Mouse (Mus musculus): Measurements from ENCODE around the gene Gm26992. TPM values are rescaled to one million over a fixed set of nuclear protein-coding genes. Genes with fewer than 3 reads are reported as not detected.
"Not testable (repeated sequence)": the region's sequence is repeated elsewhere in the genome, so short reads cannot be mapped to it uniquely, and the experiment has no call there.

Gm26992 gene
- not detected for total RNA-seq (2021)
- long read RNA-seq, experiment 1: 0 reads
- long read RNA-seq, experiment 2: 0 reads

DNA sequence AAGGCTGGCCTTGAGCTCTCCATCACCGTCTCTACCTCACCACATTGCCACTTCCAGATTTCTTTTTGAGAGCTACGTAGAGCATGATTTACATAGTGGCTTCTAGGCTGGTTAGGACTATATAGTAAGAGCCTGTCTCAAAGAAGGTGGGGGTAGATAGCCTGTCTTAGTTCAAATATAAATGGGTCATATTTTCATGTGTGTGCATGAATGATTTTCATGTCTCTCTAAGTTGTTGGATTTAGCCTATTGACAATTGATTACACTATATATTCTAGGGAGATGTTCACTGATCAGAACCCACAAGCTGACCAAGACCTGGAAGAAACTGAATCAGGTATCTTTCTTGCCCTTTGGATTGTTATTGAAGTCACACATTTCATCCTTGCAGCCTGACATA, at the start of gene Gm26992:
Gene Gm26992 (plus strand): TSS at position 301 of the 400 bp plus-strand sequence.
- DNase-seq: no peak

DNA sequence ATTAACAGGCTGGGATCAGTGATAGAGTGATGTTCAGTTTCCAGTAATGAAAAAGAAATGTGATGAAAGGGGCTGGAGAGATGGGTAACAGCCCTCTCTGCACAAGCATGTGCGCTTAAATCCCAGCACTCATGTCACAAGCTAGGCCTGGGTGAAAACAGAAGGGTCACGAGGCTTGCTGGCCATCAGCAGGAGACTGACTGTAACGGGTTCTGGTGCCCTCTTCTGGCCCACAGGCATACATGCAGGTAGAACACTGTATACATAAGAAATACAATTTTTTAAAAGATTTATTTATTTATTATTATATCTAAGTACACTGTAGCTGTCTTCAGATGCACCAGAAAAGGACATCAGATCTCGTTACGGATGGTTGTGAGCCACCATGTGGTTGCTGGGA, 47.6 kb upstream of the Gm26992 start:
- no peak for DNase-seq

DNA sequence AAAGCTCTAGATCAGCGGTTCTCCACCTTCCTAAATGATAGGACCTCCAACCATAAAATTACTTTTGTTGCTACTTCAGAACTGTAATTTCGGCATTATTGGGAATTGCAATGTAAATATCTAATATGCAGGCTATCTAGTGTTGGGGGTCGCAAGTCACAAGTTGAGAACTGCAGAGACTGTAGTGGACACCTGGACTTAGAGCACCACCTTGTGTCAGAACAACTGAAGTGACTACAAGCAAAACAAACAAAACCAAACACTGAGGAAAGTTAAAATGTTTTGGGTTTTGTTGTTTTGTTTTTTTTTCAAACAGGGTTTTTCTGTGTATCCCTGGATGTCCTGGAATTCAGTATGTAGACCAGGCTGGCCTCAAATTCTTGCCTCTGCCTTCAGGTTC, 37.3 kb upstream of the Gm26992 start:
- DNase-seq: no peak

DNA sequence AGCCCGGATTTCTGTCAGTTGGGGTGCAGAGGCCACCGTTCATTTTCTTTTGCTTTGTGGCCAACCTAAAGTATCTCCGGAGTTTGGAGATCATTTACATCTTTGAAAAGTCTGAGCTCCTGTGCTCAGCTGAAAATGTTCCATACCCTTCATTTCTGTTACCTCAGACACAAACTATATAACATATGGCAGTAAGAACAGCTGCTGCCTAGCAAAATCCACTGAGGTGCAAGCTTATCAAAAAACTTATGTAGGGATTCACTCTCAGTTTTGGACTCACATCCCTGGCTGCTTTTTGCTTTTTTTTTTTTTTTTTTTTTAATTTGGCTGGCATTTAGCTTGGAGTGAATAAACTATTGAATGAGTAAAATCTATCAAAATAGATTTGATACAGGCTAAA, 33.7 kb upstream of the Gm26992 start:
- no peak for DNase-seq

DNA sequence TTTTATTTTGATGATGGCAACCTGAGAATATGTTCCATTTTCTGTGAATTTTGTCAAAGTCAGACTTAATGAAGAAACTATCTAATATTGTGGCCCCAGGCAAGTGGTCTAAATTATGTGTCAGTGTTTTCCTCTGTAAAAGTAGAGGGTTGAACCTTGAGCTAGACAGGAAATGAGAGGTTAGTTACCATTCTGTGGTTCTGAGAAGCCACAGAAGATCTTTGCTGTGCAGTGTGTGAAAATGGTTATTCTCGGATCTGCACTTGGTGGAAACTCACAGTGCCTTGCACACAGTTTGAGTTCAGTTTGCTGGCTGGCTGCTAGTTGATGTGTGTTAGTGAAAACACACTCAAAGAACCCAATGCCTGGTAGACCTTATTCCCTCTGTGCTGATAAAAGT, 28.0 kb upstream of the Gm26992 start:
- no peak for DNase-seq

DNA sequence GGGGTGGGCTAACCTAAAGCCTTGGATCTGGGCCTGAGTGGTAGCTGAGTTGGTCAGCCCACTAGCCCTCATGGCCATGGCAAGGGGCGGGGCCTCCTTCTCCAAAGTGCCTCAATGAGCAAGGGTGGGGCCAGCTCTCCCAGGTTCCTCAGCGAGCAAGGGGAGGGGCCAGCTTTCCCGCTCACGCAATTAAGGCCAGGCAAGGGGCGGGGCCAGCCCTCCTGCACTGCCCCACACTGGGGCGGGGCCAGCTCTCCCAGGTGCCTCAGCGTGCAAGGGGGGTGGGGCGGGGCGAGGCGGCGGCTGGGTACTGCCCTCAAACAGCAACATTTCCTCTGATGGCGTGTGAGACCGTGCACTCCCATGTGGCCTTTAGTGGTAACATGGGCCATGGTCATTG, 16.8 kb upstream of the Gm26992 start:
- DNase-seq: no peak

DNA sequence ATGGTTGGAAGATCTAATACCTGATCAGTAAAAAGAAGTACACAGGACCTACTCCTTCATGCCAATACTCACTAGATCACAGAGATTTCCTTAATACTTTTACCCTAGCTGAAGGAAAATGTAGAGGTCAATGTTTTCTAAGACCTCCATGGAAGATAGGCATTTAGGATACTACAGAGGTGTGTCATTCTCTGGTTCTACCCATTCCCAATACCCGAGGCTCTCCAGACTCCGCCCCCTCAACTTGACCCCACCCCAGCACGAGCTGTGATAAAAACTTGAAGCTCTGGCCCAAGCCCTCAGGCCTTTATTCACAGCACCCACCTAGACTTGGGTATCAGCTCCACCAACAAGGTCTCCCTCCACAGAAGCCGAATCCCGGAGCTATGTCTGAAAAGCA, 7.6 kb upstream of the Gm26992 start, which contains the start of gene Tsx:
Gene Tsx (plus strand): TSS at position 301 of the 400 bp plus-strand sequence.
- no peak for DNase-seq

DNA sequence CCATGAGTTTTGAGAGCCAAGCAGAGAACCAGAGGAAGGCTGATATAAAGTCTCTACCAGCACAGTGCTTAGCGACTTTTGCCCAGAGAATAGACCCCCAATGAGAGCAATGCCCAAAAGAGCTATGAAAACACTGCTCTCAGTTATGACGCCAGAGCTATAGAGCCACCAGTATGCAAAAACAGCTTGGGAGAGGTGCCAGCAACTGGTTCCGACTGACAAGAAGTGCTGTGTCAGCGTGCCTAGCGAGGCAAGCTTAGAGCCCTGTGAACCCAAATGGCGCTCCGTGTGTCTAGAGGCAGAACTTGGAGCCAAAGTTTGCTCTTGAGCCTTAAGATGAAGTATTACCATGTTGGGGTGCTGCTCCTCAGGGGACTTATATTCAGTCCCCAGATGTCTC, 5.9 kb downstream of the Gm26992 start:
- no peak for DNase-seq

DNA sequence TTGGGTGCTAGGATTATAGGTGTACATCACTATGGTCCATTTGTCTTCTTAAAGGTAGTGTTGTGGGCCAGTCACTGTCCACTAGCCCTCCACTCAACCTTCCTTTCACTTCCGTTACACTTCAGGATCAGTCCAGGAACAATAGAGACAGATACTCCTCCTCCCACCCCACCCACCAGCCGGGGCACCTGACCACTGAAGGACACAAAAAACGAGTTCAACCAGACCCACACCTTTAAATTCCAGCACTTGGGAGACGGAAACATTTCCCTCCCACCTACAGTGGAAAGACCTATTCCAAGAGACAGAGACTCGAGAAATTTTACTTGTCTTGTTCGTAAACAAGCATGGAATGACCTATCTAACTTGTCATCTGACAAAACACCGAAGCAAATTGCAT, 10.5 kb downstream of the Gm26992 start:
- DNase-seq: no peak

DNA sequence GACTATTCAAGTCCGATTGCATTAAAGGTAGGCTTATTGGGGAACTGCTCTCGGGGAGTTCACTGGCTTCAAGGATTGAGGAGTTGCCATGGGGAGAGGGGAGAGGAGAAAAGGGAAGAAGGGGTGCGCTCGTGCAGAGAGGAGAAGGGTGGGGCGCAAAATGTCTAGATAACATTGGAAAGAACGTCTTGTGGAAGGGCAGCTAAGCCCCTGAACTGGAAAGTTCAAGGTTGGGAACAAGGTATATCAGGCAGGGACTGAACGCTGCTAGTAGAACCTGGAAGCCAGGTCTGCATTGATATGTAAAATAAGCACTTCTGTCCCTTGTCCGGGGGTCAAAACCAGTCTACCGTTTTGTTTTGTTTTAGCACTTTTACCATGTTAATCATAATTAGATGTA, 16.2 kb downstream of the Gm26992 start:
- no peak for DNase-seq

DNA sequence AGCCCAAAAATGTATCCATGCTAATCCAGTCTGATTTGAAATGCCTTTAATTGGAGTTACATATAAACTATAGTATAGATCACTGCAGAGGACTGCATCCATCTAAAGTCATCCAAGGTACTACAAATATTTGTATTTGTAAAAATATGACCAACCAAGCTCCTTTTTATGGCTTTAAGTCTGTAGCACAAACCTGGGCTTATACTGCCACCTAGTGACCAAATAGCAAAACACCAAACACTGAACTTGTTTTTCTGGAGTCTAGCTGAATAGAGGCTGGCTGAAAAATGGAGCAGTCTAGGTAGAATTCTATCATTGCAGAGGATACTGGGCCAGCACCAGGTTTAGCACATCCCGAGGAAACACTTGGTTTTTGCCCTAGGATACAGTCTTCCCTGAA, 19.0 kb downstream of the Gm26992 start:
- DNase-seq: no peak

DNA sequence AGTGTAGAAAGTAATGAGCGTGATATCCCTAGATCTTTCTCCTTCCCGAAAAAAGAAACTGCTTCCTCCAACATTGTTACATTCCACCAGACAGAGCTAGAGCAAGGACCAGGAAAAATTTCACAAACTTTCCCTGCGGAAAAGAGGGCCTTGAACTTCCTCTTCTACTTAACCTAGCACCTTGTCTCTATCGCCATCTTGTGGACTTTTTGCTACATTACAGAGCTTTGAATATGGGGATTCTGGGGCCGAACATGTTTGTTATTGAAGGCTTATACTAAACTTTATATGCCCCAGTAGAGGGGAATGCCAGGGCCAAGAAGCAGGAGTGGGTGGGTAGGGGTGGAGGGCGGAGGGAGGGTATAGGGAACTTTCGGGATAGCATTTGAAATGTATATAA, 21.9 kb downstream of the Gm26992 start:
- no peak for DNase-seq

DNA sequence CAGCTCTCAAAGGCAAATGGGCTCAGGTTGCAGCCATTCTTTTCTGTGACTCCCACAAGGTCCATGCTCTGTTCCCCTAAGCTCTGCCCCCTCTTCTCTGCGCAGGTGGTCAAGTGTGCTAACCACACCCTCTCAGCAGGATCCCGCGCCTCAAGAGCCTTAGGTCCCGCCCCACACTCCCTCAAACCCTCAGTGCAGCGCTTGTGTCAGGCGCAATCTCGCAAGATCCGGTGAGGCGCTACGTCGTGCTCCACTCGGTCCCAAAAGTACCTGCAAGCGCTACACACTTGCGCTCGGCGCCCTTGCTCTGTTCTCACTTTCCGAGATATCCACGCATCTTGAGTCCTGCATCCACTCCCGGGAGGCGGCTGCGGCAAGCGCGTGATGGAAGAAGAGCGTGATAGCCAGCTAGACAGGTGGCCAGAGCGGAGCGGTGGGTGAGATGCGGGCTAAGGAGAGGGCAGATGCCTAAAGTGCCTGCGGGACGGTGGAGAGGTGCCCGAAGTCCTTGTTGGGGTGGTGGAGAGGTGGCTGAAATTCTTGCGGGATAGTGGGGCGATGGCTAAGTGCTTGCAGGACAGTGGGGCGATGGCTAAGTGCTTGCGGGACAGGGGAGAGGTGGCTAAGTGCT, 25.8 kb downstream of the Gm26992 start:
- no peak for DNase-seq

DNA sequence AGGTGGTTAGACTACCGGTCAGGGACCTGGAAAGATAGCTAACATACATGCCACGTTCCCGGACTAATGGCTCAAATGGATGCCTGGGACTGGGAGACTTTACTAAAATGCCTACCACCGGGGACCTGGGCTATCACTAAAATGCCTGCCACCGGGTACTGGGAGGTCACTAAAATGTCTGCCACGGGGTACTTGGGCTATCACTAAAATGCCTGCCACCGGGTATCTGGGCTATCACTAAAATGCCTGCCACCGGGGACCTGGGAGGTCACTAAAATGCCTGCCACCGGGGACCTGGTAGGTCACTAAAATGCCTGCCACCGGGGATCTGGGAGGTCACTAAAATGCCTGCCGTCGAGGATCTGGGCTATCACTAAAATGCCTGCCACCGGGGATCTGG, 26.6 kb downstream of the Gm26992 start:
- DNase-seq: not testable (repeated sequence)

DNA sequence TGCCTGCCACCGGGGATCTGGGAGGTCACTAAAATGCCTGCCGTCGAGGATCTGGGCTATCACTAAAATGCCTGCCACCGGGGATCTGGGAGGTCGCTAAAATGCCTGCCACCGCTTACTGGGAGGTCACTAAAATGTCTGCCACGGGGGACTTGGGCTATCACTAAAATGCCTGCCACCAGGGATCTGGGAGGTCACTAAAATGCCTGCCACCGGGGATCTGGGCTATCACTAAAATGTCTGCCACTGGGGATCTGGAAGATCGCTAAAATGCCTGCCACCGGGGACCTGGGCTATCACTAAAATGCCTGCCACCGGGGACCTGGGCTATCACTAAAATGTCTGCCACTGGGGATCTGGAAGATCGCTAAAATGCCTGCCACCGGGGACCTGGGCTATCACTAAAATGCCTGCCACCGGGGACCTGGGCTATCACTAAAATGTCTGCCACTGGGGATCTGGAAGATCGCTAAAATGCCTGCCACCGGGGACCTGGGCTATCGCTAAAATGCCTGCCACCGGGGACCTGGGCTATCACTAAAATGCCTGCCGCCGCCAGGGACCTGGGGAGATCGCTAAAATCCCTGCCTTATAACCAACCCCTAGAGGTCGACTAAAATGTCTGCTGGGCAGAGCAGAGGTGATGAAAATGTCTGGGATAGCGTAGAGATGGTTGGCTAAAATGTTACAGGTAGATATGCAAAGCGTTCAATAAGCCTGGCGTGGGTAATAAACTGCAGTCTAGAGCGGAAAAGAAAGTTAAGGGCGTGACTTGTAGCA, 27.3 kb downstream of the Gm26992 start:
- DNase-seq: not testable (repeated sequence)

DNA sequence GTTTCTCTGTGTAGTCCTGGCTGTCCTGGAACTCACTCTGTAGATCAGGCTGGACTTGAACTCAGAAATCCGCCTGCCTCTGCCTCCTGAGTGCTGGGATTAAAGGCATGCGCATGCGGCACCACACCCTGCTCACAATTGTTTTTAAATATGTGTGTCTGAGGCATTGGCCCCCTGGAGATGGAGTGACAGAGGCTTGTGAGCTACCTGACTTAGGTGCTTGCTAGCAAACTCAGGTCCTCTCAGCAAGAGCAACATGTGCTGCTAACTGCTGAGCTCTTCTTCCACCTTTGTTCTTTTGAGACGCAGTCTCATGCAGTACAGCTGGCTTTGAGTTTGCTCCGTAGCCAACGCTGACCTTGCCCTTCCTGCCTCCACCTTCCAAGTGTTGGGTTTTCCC, 31.0 kb downstream of the Gm26992 start:
- DNase-seq: no peak

DNA sequence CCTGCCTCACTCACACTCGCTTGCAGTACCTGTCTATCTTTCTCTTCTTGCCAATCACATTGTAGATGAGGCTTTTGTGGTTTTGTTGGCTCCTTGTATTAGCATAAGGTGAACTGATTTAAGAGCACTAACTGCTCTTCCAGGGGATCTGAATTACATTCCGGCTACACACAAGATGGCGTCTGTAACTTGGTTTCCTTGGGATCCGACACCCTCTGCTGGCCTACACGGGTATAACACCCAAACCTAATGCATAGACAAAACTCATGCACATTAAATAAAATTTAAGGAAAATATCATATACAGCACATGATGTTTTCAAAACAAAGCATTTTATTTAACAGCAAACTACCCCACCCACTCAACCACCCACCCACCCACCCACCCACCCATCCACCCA, 38.2 kb downstream of the Gm26992 start:
- DNase-seq: no peak

DNA sequence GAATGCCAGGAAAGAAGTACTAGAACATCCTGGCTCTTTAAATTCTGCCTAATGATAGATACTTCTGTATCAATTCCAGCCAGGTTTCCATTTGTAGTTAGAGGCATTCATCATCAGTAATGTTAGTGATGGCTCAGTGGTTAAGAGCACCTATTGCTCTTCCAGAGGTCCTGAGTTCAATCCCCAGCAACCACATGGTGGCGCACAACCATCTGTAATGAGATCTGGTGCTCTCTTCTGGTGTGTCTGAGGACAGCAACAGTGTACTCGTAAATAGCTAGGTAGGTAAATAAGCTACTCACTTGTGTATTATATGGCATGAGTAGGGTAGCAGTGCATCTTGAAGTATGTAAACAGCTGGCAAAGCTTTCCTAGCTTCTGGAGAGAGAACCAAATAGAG, 47.2 kb downstream of the Gm26992 start:
- DNase-seq: no peak

DNA sequence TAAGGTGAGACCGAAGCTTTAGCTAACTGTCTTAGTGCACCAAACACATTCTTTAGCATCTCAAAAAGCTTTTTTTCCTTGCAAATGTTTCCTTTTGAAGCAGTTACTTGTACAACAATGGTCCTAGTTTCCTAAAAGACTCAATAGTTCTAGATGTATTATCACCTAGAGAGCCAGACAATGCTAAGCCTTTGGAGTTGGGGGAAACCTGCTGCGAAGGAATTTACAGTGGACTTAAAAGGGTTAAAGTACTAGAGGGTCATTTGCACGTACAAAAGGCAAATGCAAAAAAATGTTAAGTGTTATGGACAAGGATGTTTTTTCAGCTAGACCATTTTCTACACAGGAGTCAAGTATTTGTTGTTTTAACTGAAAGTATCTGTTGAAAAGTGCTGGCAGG, 50.5 kb downstream of the Gm26992 start:
- DNase-seq: no peak

DNA sequence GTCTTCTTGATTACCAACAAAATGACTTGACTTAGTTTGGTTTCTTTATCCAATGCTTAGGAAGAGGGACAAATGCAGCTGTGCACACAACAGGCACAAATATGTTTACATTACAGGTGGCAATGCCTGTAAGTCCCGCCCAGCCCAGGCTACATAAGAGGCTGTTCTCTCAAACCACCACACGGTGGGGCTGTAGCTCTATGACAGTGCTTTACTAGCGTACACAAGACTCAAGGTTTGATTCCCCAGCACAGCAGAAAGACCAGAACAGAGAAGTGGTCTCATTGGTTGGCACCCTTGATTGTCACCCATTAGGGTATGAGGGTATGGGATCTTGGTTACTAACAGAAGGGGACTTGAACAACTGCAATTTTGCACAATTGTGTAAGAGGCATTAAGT, 55.7 kb downstream of the Gm26992 start:
- DNase-seq: peak; percentile 29

DNA sequence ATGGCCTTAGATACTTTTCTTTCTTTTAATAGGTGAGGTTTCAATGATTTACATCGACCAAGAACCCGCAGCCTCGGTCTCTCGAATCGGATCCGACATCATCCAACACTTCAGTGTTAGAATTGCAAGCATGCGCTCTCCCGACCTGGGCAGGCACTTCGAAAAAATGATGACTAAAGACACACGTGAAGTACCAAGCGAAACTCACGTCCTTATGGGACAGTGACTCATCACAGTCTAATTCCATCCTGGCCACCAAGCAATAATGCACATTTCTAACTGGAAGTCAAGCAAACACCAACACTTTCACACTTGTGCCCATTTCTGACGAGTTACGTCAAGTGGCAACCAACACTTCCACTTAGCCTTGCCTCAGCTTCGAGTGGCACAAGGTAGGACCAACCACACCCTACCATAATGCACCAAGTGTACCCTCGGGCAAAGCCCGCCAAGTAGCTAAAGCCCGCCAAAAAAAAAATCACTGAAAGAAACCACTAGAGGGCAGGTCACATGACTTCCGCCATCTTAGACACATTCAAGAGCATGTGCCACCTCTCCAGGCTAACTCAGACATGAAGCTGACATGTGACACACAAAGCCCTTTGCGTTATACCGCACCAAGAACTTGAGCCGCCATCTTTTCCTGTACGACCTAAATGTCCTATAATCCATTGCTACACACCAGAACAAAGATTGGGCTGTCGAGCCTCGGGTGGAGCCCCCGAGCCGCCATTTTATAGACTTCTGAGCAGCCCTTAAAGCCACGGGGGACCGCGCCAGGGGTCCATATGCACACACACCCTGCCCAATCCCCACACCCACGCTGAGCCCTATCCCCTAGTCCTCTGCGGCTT, 59.7 kb downstream of the Gm26992 start:
- DNase-seq: no peak

DNA sequence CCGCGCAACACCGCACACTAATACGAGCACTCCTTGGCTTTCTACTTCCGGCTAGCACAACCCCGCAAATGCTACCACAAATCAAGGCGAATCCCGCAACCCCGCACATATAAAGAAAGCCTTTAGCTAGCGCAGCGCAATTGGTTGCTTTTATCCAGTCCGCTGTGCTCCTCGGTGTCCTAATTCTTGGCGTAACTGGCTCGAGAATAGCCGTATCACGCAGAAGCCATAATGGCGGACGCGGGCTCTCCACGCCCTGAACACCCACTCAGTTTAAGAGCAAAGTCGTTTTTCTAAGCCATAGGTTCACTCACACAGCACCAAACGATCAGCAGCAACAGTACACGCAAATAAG, 60.3 kb downstream of the Gm26992 start:
- DNase-seq: no peak

DNA sequence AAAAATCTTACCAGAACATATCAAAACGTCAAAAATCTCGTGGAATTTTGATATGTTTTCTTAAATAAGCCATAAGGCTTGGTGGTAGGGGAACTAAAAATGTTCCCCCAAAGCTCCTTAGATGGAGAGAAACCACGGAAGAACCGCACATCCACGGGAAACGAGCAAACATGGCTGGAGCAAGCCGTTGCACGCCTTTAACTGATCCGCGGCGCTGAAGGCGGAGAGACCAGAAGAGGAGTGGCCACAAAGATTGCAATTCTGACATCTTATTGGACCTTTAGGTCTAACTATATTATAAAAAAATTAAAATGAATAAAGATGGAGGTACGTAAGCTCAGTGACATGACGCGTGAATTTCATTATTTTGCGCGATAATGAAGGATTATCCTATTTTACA, 61.2 kb downstream of the Gm26992 start:
- DNase-seq: no peak

Data from gastrocnemius, postnatal 10 days (tissue).